Mouse (Mus musculus) stomach, embryonic 15.5 days (tissue): Measurements from ENCODE around the gene Defb11. TPM values are rescaled to one million over a fixed set of nuclear protein-coding genes. Genes with fewer than 3 reads are reported as not detected.

Experiments
- polyA plus RNA-seq: library from polyadenylated mRNA; unstranded; fragments of >200 nt; fragmentation: Nextera tagmentation; extraction: Ambion mirVana; gene quantifications from 2 replicates; pipeline ENCODE4 v1.2.1, GENCODE M21; 2015

The Defb11 gene
- polyA plus RNA-seq, 1 experiment from 2014 or later, result not detected

Other genes starting within 250 kb of the Defb11 start
- gene Defa34, start 240.6 kb downstream of the Defb11 start, polyA plus RNA-seq, result not detected in 2 replicates
- gene AY761184, start 202.8 kb downstream of the Defb11 start, polyA plus RNA-seq, result 0.59 TPM in 1 of 2 replicates, not detected in the other
- gene Defa24, start 171.9 kb downstream of the Defb11 start, polyA plus RNA-seq, result 13.3 and 15.1 TPM in 2 replicates
- gene Defb50, start 82.9 kb downstream of the Defb11 start, polyA plus RNA-seq, result not detected in 2 replicates
- not detected in 2 replicates for gene Defb2, start 66.5 kb downstream of the Defb11 start, polyA plus RNA-seq
- gene Defb10, start 47.5 kb downstream of the Defb11 start, polyA plus RNA-seq, result not detected in 2 replicates
- not detected in 2 replicates for gene Defb9, start 21.0 kb downstream of the Defb11 start, polyA plus RNA-seq
- gene Defb15, start 26.3 kb upstream of the Defb11 start, polyA plus RNA-seq, result not detected in 2 replicates
- gene Defb35, start 31.9 kb upstream of the Defb11 start, polyA plus RNA-seq, result not detected in 2 replicates
- gene Defb13, start 40.4 kb upstream of the Defb11 start, polyA plus RNA-seq, result not detected in 2 replicates
- not detected in 2 replicates for gene Fam90a1a, start 52.3 kb upstream of the Defb11 start, polyA plus RNA-seq
- gene Ccdc70, start 63.4 kb upstream of the Defb11 start, polyA plus RNA-seq, result not detected in 2 replicates
- gene Atp7b, start 153.9 kb upstream of the Defb11 start, polyA plus RNA-seq, result 8.4 and 9.5 TPM in 2 replicates
- 31.0 and 38.2 TPM in 2 replicates for gene Alg11, start 154.3 kb upstream of the Defb11 start, polyA plus RNA-seq
- 0.27 and 0.39 TPM in 2 replicates for gene Nek5, start 218.6 kb upstream of the Defb11 start, polyA plus RNA-seq